Mouse (Mus musculus) megakaryocyte, embryonic 14.5 days (primary cell): Measurements from ENCODE around the gene Kcna10.

Experiments used
- FLI1 ChIP-seq: IDR thresholded peaks from 2 replicates; pipeline ENCODE4 v1.6.1; 2012; ENCODE audit warnings: low read length, inconsistent platforms, mixed read lengths
- GATA1 ChIP-seq: IDR thresholded peaks from 3 replicates; pipeline ENCODE4 v1.6.1; 2012; ENCODE audit warnings: mixed read lengths, low read length, inconsistent platforms, borderline replicate concordance

- no peak for TF ChIP-seq GATA1
- no peak for TF ChIP-seq FLI1
Observed at GRCm38 (mm10) chr3:107159859-107160324, 23.0 kb upstream of the Kcna10 start.
